Mouse (Mus musculus): ENCODE results near the gene Cxadr.

GRCm38 (mm10) chr16:78406657-78407056 lies 105.4 kb downstream of the Cxadr start:
- TF ChIP-seq POLR2A (IDR thresholded peaks at IDR 0.05; ENCODE audit: insufficient read depth, low read depth, low read length), result no peak
- no peak for TF ChIP-seq EP300 (IDR thresholded peaks at IDR 0.05; ENCODE audit: insufficient read depth, low read depth, low read length)
- no peak for TF ChIP-seq CTCF (IDR thresholded peaks at IDR 0.05)

Data from heart, adult 2 months (tissue).